Mouse (Mus musculus) intestine, embryonic 15.5 days (tissue): ENCODE results near the gene Setx. TPM values are rescaled to one million over a fixed set of nuclear protein-coding genes. Genes with fewer than 3 reads are reported as not detected.

Experiments
- ATAC-seq: fragments of 200-750 bp; cut with Nextera tagmentation; 2 replicates; pipeline ENCODE4 v1.8.0; 2017; ENCODE audit warnings: moderate TSS enrichment, moderate library complexity
- H3K27ac ChIP-seq: fragments of 300-500 bp; sonication (generic); 2 replicates; pipeline ENCODE4 v1.5.1; 2015; ENCODE audit warnings: mild to moderate bottlenecking, inconsistent platforms
- H3K27me3 ChIP-seq: fragments of 300-500 bp; sonication (generic); replicated peaks from 2 replicates; pipeline ENCODE4 v1.6.1; 2015; ENCODE audit warnings: inconsistent platforms
- H3K36me3 ChIP-seq: fragments of 300-500 bp; sonication (generic); 2 replicates; pipeline ENCODE4 v1.6.1; 2015; ENCODE audit warnings: inconsistent platforms
- H3K4me1 ChIP-seq: fragments of 300-500 bp; sonication (generic); replicated peaks from 2 replicates; pipeline ENCODE4 v1.6.1; 2015; ENCODE audit warnings: inconsistent platforms
- H3K4me2 ChIP-seq: fragments of 300-500 bp; sonication (generic); replicated peaks from 2 replicates; pipeline ENCODE4 v1.6.1; 2015; ENCODE audit warnings: mild to moderate bottlenecking, inconsistent platforms
- H3K4me3 ChIP-seq: fragments of 300-500 bp; sonication (generic); replicated peaks from 2 replicates; pipeline ENCODE4 v1.5.1; 2015; ENCODE audit warnings: inconsistent platforms
- H3K9ac ChIP-seq: fragments of 300-500 bp; sonication (generic); 2 replicates; pipeline ENCODE4 v1.6.1; 2015; ENCODE audit warnings: inconsistent platforms
- H3K9me3 ChIP-seq: fragments of 300-500 bp; sonication (generic); 2 replicates; pipeline ENCODE4 v1.6.1; 2016; ENCODE audit warnings: inconsistent platforms
- WGBS: fragments of 180-500 bp; shearing (Covaris S2); methylation state at CpG from one replicate; pipeline ENCODE4 v1.1.7; 2015; 5-methylcytosine and 5-hydroxymethylcytosine counted together
- polyA plus RNA-seq: library from polyadenylated mRNA; unstranded; fragments of >200 nt; fragmentation: Nextera tagmentation; extraction: Ambion mirVana; gene quantifications from 2 replicates; pipeline ENCODE4 v1.2.1, GENCODE M21; 2015

Setx gene
- polyA plus RNA-seq, 1 experiment from 2014 or later: 7.2 TPM

GRCm38 (mm10) chr2:29174887-29175286 is 50.9 kb downstream of the Setx start:
- peaks cover 26% of the 10 kb centered on the region for H3K36me3 ChIP-seq
- peak; percentile 78 for ATAC-seq

GRCm38 (mm10) chr2:29179810-29180209 is 55.8 kb downstream of the Setx start:
- no peak for ATAC-seq
- no peaks in the 10 kb centered on the region for H3K4me1 ChIP-seq
- H3K9ac ChIP-seq: no peak overlapping the region
- H3K9me3 ChIP-seq: no peaks in the 10 kb centered on the region
- no peak overlapping the region for H3K27ac ChIP-seq
- peaks cover 15% of the 10 kb centered on the region for H3K36me3 ChIP-seq
- no peaks in the 10 kb centered on the region for H3K27me3 ChIP-seq
- 85% methylated on average over 4 of the region's 4 CpGs for WGBS
- H3K4me3 ChIP-seq: no peak overlapping the region
- no peak overlapping the region for H3K4me2 ChIP-seq

More at GRCm38 (mm10) chr2:29174887-29175286, 50.9 kb downstream of the Setx start:
- H3K4me2 ChIP-seq: no peak overlapping the region
- 66% methylated on average over 3 of the region's 3 CpGs for WGBS
- no peaks in the 10 kb centered on the region for H3K4me1 ChIP-seq
- H3K4me3 ChIP-seq: no peak overlapping the region
- no peaks in the 10 kb centered on the region for H3K9me3 ChIP-seq
- no peak overlapping the region for H3K9ac ChIP-seq
- no peaks in the 10 kb centered on the region for H3K27me3 ChIP-seq
- H3K27ac ChIP-seq: no peak overlapping the region

GRCm38 (mm10) chr2:29181111-29181510 is 57.1 kb downstream of the Setx start:
- Histone ChIP-seq H3K27ac (no peak overlapping the region), H3K4me3 (no peak overlapping the region), H3K27me3 (no peaks in the 10 kb centered on the region), H3K4me2 (no peak overlapping the region), H3K36me3 (peaks cover 15% of the 10 kb centered on the region), H3K4me1 (no peaks in the 10 kb centered on the region), H3K9me3 (no peaks in the 10 kb centered on the region), H3K9ac (no peak overlapping the region)
- ATAC-seq: no peak
- 86% methylated on average over 2 of the region's 2 CpGs for WGBS

GRCm38 (mm10) chr2:29183266-29183924 is 59.4 kb downstream of the Setx start:
- H3K4me3 ChIP-seq: no peak overlapping the region
- H3K36me3 ChIP-seq: peaks cover 7% of the 10 kb centered on the region; the same call in 1 of the 2 replicates
- H3K4me1 ChIP-seq: no peaks in the 10 kb centered on the region
- H3K9me3 ChIP-seq: no peaks in the 10 kb centered on the region
- no peak for ATAC-seq
- H3K9ac ChIP-seq: no peak overlapping the region
- no peaks in the 10 kb centered on the region for H3K27me3 ChIP-seq
- 48% methylated on average over 6 of the region's 6 CpGs for WGBS
- H3K4me2 ChIP-seq: no peak overlapping the region
- no peak overlapping the region for H3K27ac ChIP-seq

GRCm38 (mm10) chr2:29186209-29186608 is 62.2 kb downstream of the Setx start:
- Histone ChIP-seq H3K4me2 (no peak overlapping the region), H3K4me1 (no peaks in the 10 kb centered on the region), H3K27me3 (no peaks in the 10 kb centered on the region), H3K27ac (no peak overlapping the region), H3K9me3 (no peaks in the 10 kb centered on the region), H3K9ac (no peak overlapping the region), H3K4me3 (no peak overlapping the region), H3K36me3 (no peaks in the 10 kb centered on the region)
- WGBS: 63% methylated on average over 6 of the region's 6 CpGs
- ATAC-seq: no peak

GRCm38 (mm10) chr2:29190392-29190791 is 66.4 kb downstream of the Setx start:
- Histone ChIP-seq H3K27ac (no peak overlapping the region), H3K9ac (no peak overlapping the region), H3K27me3 (peaks cover 7% of the 10 kb centered on the region; the same call in 1 of the 2 replicates), H3K4me3 (no peak overlapping the region), H3K4me1 (peaks cover 6% of the 10 kb centered on the region), H3K4me2 (no peak overlapping the region), H3K36me3 (no peaks in the 10 kb centered on the region), H3K9me3 (no peaks in the 10 kb centered on the region)
- 84% methylated on average over 7 of the region's 7 CpGs for WGBS
- ATAC-seq: no peak

- no peak overlapping the region for H3K27ac ChIP-seq
- H3K9ac ChIP-seq: no peak overlapping the region
- WGBS: 66% methylated on average over 10 of the region's 10 CpGs
- no peak overlapping the region for H3K4me3 ChIP-seq
- peaks cover 18% of the 10 kb centered on the region for H3K27me3 ChIP-seq
- ATAC-seq: no peak
- no peaks in the 10 kb centered on the region for H3K36me3 ChIP-seq
- peaks cover 6% of the 10 kb centered on the region for H3K4me1 ChIP-seq
- H3K9me3 ChIP-seq: no peaks in the 10 kb centered on the region
- no peak overlapping the region for H3K4me2 ChIP-seq
These were observed 67.5 kb downstream of the Setx start for GRCm38 (mm10) chr2:29191216-29192215.

GRCm38 (mm10) chr2:29192629-29193278 is 68.8 kb downstream of the Setx start:
- 82% methylated on average over 8 of the region's 8 CpGs for whole genome bisulfite sequencing
- no peaks in the 10 kb centered on the region for H3K9me3 ChIP-seq
- H3K4me1 ChIP-seq: peaks cover 6% of the 10 kb centered on the region
- no peaks in the 10 kb centered on the region for H3K36me3 ChIP-seq
- peaks cover 22% of the 10 kb centered on the region for H3K27me3 ChIP-seq
- no peak for ATAC-seq
- H3K4me3 ChIP-seq: no peak overlapping the region
- H3K4me2 ChIP-seq: no peak overlapping the region
- H3K9ac ChIP-seq: no peak overlapping the region
- H3K27ac ChIP-seq: no peak overlapping the region

GRCm38 (mm10) chr2:29193819-29194546 is 70.0 kb downstream of the Setx start:
- ATAC-seq: peak; percentile 46; the same call in 1 of the 2 replicates
- Histone ChIP-seq H3K27ac (no peak overlapping the region), H3K27me3 (peaks cover 28% of the 10 kb centered on the region), H3K4me2 (peak overlapping the region; percentile 99), H3K4me3 (peak overlapping the region; percentile 46), H3K9ac (no peak overlapping the region), H3K9me3 (no peaks in the 10 kb centered on the region), H3K36me3 (no peaks in the 10 kb centered on the region), H3K4me1 (peaks cover 6% of the 10 kb centered on the region)
- WGBS: 21% methylated on average over 16 of the region's 16 CpGs

- no peak overlapping the region for H3K27ac ChIP-seq
- peak overlapping the region; percentile 50 for H3K9ac ChIP-seq
- peak overlapping the region; percentile 99 for H3K4me2 ChIP-seq
- WGBS: under 1% methylated on average over 61 of the region's 61 CpGs
- peak; percentile 87 for ATAC-seq
- peak overlapping the region; percentile 46 for H3K4me3 ChIP-seq
- peaks cover 6% of the 10 kb centered on the region for H3K4me1 ChIP-seq
- peaks cover 28% of the 10 kb centered on the region for H3K27me3 ChIP-seq
- no peaks in the 10 kb centered on the region for H3K9me3 ChIP-seq
- no peaks in the 10 kb centered on the region for H3K36me3 ChIP-seq
These were observed 70.8 kb downstream of the Setx start for GRCm38 (mm10) chr2:29194547-29195463.

- H3K9ac ChIP-seq: no peak overlapping the region
- no peak for ATAC-seq
- H3K9me3 ChIP-seq: no peaks in the 10 kb centered on the region
- H3K27ac ChIP-seq: no peak overlapping the region
- H3K36me3 ChIP-seq: no peaks in the 10 kb centered on the region
- no peak overlapping the region for H3K4me3 ChIP-seq
- H3K27me3 ChIP-seq: peaks cover 28% of the 10 kb centered on the region
- no peak overlapping the region for H3K4me2 ChIP-seq
- peaks cover 6% of the 10 kb centered on the region for H3K4me1 ChIP-seq
- 70% methylated on average over 12 of the region's 12 CpGs for WGBS
These were observed 72.9 kb downstream of the Setx start for GRCm38 (mm10) chr2:29196844-29197243.
